Mouse (Mus musculus) 3134 (cell line): ENCODE measurements around the gene Ms4a4b.
"Not testable (repeated sequence)": the region's sequence is repeated elsewhere in the genome, so short reads cannot be mapped to it uniquely, and the experiment has no call there.

ENCODE experiments used
- DNase-seq: peaks from one replicate; pipeline ENCODE4 v3.0.0-alpha.2; 2011; ENCODE audit warnings: low spot score; ENCODE audit not compliant: insufficient read length; ENCODE audit errors: extremely low read depth

The Ms4a4b gene

GRCm38 (mm10) chr19:11485746-11486145, 42.4 kb downstream of the Ms4a4b start, which contains the start of gene Gm8369:
Gm8369 (plus strand) TSS chr19:11485938.
- no peak for DNase-seq

- no peak for DNase-seq
Observed at GRCm38 (mm10) chr19:11486599-11486998, 43.2 kb downstream of the Ms4a4b start.

DNA sequence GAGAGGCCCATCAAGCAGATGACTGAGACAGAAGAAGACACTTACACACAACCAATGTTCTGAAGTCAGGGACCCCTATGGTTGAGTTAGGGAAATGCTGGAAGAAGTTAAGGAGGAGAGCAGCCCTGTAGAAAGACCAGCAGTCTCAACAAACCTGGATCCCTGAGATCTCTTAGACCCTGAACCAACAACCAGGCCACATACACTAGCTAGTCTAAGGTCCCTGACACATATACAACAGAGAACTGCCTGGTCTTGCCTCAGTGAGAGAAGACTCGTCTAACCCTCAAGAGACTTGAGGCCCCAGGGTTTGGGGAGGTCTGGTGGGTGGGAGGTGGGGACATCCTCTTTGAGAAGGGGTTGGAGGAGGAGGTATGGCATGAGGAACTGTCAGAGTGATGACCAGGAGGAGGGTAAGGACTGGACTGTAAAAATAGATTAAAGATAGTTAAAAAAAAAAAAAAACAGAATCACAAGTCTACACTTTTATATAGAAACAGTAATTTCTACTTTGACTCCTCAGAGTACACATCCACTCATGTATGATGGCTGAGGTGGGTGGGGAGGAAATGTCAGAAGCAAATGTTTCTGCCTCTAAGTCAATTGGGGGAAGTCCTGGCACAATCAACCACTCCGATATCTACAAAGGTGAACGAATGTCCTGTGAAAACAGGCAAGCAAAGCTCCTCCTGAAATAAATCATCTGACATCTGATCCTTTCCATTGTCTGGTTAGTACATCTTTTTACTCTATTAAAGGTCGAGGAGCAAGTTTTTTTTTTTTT, 48.2 kb downstream of the Ms4a4b start:
- DNase-seq = no peak

DNA sequence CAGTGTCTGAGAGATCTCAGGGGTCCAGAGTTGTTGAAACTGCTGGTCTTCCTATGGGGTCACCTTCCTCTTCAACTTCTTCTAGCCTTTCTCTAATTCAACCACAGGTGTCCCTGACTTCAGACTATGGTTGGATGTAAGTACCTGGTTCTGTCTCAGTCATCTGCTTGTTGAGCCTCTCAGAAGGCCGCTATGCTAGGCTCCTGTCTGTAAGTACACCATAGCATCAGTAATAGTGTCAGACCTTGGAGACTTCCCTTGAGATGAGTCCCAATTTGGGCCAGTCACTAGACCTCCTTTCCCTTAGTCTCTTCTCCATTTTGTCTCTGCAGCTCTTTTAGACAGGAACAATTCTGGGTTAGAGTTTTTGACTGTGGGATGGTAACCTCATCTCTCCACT, 49.3 kb downstream of the Ms4a4b start:
- no peak for DNase-seq

- DNase-seq = no peak
Observed at GRCm38 (mm10) chr19:11494519-11494918, 51.2 kb downstream of the Ms4a4b start.

- DNase-seq = no peak
Observed at GRCm38 (mm10) chr19:11496361-11496760, 53.0 kb downstream of the Ms4a4b start.

DNA sequence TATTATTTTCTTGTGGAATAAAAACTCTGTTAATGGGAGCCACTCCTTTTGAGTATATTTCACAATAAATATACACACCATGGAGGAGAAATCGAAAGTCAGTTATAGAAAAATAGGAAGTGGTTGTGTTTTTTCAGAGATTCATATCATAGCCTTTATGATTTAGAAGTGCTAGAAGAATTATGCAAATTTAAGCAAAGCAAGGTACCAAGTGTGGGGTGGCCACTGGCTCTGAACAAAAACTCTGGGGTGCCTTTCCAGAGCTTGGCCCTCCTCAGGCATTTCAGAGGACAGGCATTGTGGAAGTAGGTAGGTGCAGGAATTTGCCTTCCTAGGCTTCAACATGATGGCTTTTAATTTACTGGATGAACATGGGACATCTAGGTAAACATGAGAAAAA, 53.9 kb downstream of the Ms4a4b start:
- not testable (repeated sequence) for DNase-seq

DNA sequence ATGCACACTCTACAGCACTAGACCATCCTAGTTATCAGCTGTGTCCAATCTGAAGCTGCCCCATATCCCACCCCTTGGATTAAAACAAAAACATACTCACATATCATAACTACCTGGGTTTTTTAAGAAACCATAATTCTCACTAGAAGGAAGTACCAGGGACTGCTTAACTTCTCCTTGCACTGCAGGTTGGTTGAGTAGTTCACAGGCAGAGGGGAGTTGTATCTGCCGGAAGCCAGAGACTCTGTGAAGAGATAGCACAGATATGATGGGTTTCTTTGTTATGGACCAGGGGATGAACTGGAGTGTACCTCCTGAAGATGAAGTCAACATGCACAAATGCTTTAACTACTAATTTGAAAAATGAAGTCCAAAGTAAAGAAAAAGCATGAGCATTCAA, 57.4 kb downstream of the Ms4a4b start:
- DNase-seq = no peak

- DNase-seq = no peak
Observed at GRCm38 (mm10) chr19:11501326-11501725, 58.0 kb downstream of the Ms4a4b start.

- DNase-seq = no peak
Observed at GRCm38 (mm10) chr19:11504857-11505256, 61.5 kb downstream of the Ms4a4b start.

DNA sequence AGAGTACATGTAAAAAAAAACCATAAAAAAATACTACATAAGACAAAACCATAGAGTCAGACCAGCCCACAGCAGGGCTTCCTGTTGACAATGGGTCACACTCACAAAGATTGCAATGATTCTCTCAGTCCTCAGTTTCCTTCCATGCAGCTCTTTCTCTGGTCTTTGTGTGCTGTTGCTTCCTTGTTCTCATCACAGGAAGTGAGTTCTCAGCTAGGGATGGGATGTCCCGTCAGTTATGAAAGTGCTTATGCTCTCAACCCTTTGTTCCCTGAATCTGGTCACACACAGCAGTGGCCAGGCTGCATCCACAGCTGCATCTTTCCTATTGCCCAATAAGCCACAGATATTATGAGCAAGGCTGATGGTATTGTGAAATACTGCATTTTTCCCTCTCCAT, 70.1 kb downstream of the Ms4a4b start:
- DNase-seq = no peak

DNA sequence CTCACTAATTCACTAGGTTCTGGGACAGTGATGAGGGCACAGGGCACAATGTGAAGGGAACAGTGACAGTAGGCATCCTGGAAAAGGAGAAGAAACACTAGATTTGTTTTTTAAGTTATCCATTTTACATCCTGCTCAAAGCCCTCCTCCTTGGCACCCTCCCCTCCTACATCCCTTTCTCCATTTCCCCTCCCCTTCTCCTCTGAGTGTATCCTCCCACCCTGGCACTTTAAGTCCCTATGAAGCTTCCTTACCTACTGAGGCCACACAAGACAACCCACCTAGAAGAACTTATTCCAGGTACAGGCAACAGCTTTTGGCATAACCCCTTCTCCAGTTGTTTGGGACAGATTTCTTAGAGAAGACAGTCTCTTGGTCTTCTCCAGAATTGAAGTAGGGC, 72.9 kb downstream of the Ms4a4b start, which contains the start of gene Ms4a6b:
Gene Ms4a6b (plus strand): TSS at position 267 of the 400 bp plus-strand sequence.
- DNase-seq = no peak
